Mouse (Mus musculus): ENCODE data around the gene Itpr2. TPM values are rescaled to one million over a fixed set of nuclear protein-coding genes. Genes with fewer than 3 reads are reported as not detected.

The Itpr2 gene
- polyA plus RNA-seq, 1 experiment from 2014 or later, result 9.0 TPM

DNA sequence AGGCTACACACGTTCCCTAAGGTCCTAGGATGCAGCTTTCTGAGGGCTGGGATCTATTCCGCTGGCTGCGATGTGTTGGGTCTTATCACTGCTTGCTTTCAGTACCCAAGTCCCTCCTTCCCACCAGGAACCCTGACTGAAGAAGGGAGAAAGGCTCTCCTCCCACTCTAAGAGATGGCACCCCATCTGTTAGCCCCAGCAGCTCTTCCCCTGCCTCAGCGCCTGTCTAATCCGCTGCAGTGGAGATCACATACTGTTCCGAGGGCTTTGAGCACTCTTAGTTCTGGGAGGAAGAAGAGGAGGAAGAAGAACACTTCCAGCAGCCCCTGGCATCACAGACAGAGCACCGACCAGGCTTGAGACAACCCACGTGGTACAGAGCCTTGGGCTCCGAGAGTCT lies 14.9 kb downstream of the Itpr2 start:
- H3K9ac ChIP-seq (ENCODE audit: low read depth, low read length), result no peak overlapping the region
- H3K36me3 ChIP-seq (ENCODE audit: control insufficient read depth, insufficient read depth, low read length), result no peaks in the 10 kb centered on the region
- H3K9me3 ChIP-seq (replicated peaks; ENCODE audit: control insufficient read depth, low read length, poor library complexity, severe bottlenecking), result no peaks in the 10 kb centered on the region
- no peak overlapping the region for H3K27ac ChIP-seq (ENCODE audit: low read length)
- ATAC-seq, result no peak
- no peaks in the 10 kb centered on the region for H3K4me1 ChIP-seq (ENCODE audit: control insufficient read depth, insufficient read depth, low read length)
- H3K4me3 ChIP-seq (ENCODE audit: low read depth, low read length), result no peak overlapping the region
- 83% methylated on average over 9 of the region's 9 CpGs for WGBS
- no peaks in the 10 kb centered on the region for H3K27me3 ChIP-seq (ENCODE audit: control insufficient read depth, insufficient read depth, low read depth, low read length)
- H3K4me2 ChIP-seq (ENCODE audit: low read length), result no peak overlapping the region

DNA sequence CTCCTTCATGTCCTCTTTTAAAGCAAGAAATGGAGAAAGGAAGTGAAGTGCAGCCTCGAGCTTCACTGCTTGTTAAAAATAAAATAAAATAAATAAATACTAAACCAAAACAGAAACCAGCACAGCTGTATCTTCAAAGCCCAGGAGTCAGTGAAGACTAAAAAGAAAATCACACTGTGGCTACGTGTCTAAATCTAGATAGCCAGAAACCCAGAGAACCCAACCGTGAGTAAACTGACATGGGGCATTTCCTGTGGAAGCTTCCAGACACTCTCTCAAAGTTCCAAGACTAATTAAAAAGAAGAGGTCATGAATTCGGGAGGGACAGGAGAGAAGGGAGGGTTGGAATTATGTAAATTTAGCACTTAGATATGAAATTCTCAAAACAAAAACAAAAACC lies 15.9 kb downstream of the Itpr2 start:
- Histone ChIP-seq H3K4me2 (ENCODE audit: low read length) (no peak overlapping the region), H3K36me3 (ENCODE audit: control insufficient read depth, insufficient read depth, low read length) (no peaks in the 10 kb centered on the region), H3K4me1 (ENCODE audit: control insufficient read depth, insufficient read depth, low read length) (no peaks in the 10 kb centered on the region), H3K9me3 (replicated peaks; ENCODE audit: control insufficient read depth, low read length, poor library complexity, severe bottlenecking) (no peaks in the 10 kb centered on the region), H3K27ac (ENCODE audit: low read length) (no peak overlapping the region), H3K4me3 (ENCODE audit: low read depth, low read length) (no peak overlapping the region), H3K27me3 (ENCODE audit: control insufficient read depth, insufficient read depth, low read depth, low read length) (no peaks in the 10 kb centered on the region), H3K9ac (ENCODE audit: low read depth, low read length) (no peak overlapping the region)
- WGBS, result 75% methylated on average over 4 of the region's 4 CpGs
- no peak for ATAC-seq

GRCm38 (mm10) chr6:146481441-146481840 lies 20.6 kb downstream of the Itpr2 start:
- Histone ChIP-seq H3K36me3 (ENCODE audit: control insufficient read depth, insufficient read depth, low read length) (no peaks in the 10 kb centered on the region), H3K4me3 (ENCODE audit: low read depth, low read length) (no peak overlapping the region), H3K4me1 (ENCODE audit: control insufficient read depth, insufficient read depth, low read length) (no peaks in the 10 kb centered on the region), H3K27me3 (ENCODE audit: control insufficient read depth, insufficient read depth, low read depth, low read length) (no peaks in the 10 kb centered on the region), H3K27ac (ENCODE audit: low read length) (peak overlapping the region; percentile 29; the same call in 1 of the 2 replicates), H3K9me3 (replicated peaks; ENCODE audit: control insufficient read depth, low read length, poor library complexity, severe bottlenecking) (no peaks in the 10 kb centered on the region), H3K4me2 (ENCODE audit: low read length) (no peak overlapping the region), H3K9ac (ENCODE audit: low read depth, low read length) (no peak overlapping the region)
- no peak for ATAC-seq
- 60% methylated on average over 6 of the region's 6 CpGs for WGBS

- Histone ChIP-seq H3K27me3 (ENCODE audit: control insufficient read depth, insufficient read depth, low read depth, low read length) (no peaks in the 10 kb centered on the region), H3K9ac (ENCODE audit: low read depth, low read length) (no peak overlapping the region), H3K27ac (ENCODE audit: low read length) (peak overlapping the region; percentile 29; the same call in 1 of the 2 replicates), H3K4me2 (ENCODE audit: low read length) (no peak overlapping the region), H3K9me3 (replicated peaks; ENCODE audit: control insufficient read depth, low read length, poor library complexity, severe bottlenecking) (no peaks in the 10 kb centered on the region), H3K4me3 (ENCODE audit: low read depth, low read length) (no peak overlapping the region), H3K4me1 (ENCODE audit: control insufficient read depth, insufficient read depth, low read length) (no peaks in the 10 kb centered on the region), H3K36me3 (ENCODE audit: control insufficient read depth, insufficient read depth, low read length) (no peaks in the 10 kb centered on the region)
- 75% methylated on average over 3 of the region's 3 CpGs for WGBS
- ATAC-seq, result no peak
These were observed 21.1 kb downstream of the Itpr2 start for GRCm38 (mm10) chr6:146480925-146481324.

DNA sequence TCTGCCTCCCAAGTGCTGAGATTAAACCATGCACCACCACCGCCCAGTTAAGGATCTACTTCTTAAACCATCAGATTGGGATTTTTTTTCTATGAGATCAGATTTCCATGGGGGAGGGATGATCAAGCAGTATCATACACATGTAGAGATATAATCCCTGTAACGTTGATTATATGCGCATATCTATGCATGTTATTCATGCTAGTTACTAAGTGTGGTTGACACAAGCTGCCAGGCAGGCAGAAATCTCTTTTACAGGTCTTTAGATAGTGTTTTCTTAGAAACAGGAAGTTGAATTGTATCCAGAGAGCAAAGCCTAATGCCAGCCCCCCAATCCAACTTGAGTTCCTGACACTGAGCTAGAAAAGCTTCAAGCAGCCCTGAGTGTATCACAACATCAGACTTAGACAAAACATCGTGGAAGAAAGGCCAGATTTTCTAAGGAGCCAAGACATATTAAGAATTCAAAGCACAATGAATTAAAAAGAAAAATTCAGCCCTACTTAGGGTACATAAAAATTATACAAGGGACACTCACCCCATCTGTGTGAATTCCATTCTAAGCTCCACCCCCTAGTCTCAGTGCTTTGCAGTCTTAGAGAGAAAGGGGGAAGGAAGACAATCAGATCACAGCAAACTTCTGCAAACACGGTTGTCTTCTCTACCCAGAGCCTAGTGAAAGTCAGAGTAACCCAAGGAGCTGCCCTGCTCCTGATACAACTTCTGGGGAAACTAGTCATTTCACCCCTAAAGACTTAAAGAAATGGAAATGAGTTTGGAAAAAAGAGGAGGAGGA lies 22.9 kb downstream of the Itpr2 start:
- Histone ChIP-seq H3K4me1 (ENCODE audit: control insufficient read depth, insufficient read depth, low read length) (no peaks in the 10 kb centered on the region), H3K4me3 (ENCODE audit: low read depth, low read length) (no peak overlapping the region), H3K27me3 (ENCODE audit: control insufficient read depth, insufficient read depth, low read depth, low read length) (no peaks in the 10 kb centered on the region), H3K9me3 (replicated peaks; ENCODE audit: control insufficient read depth, low read length, poor library complexity, severe bottlenecking) (no peaks in the 10 kb centered on the region), H3K27ac (ENCODE audit: low read length) (no peak overlapping the region), H3K4me2 (ENCODE audit: low read length) (no peak overlapping the region), H3K36me3 (ENCODE audit: control insufficient read depth, insufficient read depth, low read length) (no peaks in the 10 kb centered on the region), H3K9ac (ENCODE audit: low read depth, low read length) (no peak overlapping the region)
- 71% methylated on average over 5 of the region's 5 CpGs for WGBS
- ATAC-seq, result no peak

DNA sequence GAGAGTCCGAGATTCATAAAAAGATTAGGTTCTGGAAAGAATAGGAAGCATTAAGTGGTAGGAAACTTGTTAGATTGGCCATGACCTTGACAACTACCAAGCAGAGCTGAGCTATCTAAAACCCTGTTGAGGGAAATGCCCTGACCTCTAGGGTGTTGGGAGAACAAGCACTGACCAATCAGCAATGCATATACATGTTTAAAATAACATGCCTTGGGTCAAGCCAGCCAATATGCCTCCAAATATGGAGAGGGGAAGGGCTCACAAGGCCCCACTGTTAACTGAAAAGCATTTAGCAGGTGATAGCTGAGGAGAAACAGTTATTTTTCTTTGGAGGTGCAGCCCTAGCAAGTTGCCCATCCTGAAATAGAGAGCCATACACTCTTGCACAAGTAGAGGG lies 25.2 kb downstream of the Itpr2 start:
- no peak overlapping the region for H3K4me2 ChIP-seq (ENCODE audit: low read length)
- H3K4me3 ChIP-seq (ENCODE audit: low read depth, low read length), result no peak overlapping the region
- H3K27me3 ChIP-seq (ENCODE audit: control insufficient read depth, insufficient read depth, low read depth, low read length), result no peaks in the 10 kb centered on the region
- no peak overlapping the region for H3K9ac ChIP-seq (ENCODE audit: low read depth, low read length)
- H3K9me3 ChIP-seq (replicated peaks; ENCODE audit: control insufficient read depth, low read length, poor library complexity, severe bottlenecking), result no peaks in the 10 kb centered on the region
- 68% methylated on average over 1 of the region's 1 CpGs for WGBS
- no peaks in the 10 kb centered on the region for H3K36me3 ChIP-seq (ENCODE audit: control insufficient read depth, insufficient read depth, low read length)
- H3K4me1 ChIP-seq (ENCODE audit: control insufficient read depth, insufficient read depth, low read length), result no peaks in the 10 kb centered on the region
- ATAC-seq, result no peak
- H3K27ac ChIP-seq (ENCODE audit: low read length), result no peak overlapping the region

DNA sequence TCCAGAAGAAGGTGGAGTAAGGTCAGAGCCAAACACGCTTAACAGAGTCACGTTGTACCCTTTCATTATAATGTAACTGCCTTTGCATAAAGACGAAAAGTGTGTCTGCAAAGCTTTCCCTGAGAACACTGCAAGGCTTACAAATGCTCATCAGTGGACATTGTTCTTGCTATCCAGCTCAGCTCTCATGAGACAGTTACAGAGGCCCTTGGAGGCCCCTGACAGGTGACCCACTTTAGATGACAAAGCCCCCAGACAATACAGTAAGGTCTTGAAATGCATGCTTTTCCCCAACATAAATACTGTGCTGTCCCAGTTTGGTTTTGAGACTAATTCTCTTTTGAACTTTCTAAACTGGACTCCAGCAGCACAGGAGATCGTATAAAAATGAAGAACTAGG lies 27.9 kb downstream of the Itpr2 start:
- whole genome bisulfite sequencing, result 68% methylated on average over 4 of the region's 4 CpGs

DNA sequence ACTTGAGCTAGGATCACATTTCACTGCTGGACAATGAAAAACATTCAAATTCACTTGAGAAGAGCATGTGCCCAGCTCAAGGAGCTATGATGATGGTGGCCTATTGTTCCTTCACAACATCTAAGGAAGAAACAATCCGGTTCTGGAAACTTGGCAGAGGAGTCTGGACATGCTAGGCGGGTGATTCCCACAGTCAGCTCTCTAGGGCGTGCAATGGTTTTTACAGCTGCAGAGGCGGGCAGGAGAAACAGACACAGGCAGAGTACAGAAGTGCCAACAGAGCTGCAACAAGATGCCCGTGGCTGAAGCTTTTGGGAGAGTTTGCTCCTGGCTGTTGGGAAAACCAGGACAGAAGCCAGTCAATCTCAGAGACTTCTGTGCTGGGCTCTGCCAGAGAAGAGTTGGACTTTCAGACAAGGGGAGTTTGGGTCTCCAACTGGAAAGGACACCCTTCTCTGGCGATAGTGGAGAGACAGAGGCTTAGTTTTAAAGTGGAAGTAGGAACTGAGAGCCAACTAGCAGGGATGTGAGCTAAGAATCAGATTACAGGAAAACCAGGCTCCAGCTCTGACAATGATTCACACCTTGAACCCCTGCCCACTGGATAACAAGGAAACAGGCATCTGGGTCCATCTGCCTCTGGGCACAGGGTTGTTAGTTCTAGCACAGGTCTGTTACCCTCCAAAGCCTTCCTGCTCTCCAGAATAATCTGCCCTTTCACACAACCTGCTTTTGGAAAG lies 28.6 kb downstream of the Itpr2 start:
- H3K4me2 ChIP-seq (ENCODE audit: low read length), result no peak overlapping the region
- no peaks in the 10 kb centered on the region for H3K27me3 ChIP-seq (ENCODE audit: control insufficient read depth, insufficient read depth, low read depth, low read length)
- H3K27ac ChIP-seq (ENCODE audit: low read length), result no peak overlapping the region
- 81% methylated on average over 6 of the region's 6 CpGs for WGBS
- H3K9ac ChIP-seq (ENCODE audit: low read depth, low read length), result no peak overlapping the region
- no peaks in the 10 kb centered on the region for H3K36me3 ChIP-seq (ENCODE audit: control insufficient read depth, insufficient read depth, low read length)
- H3K9me3 ChIP-seq (replicated peaks; ENCODE audit: control insufficient read depth, low read length, poor library complexity, severe bottlenecking), result no peaks in the 10 kb centered on the region
- H3K4me3 ChIP-seq (ENCODE audit: low read depth, low read length), result no peak overlapping the region
- ATAC-seq, result no peak
- no peaks in the 10 kb centered on the region for H3K4me1 ChIP-seq (ENCODE audit: control insufficient read depth, insufficient read depth, low read length)

More for the DNA sequence above, 27.9 kb downstream of the Itpr2 start:
- no peak for ATAC-seq
- Histone ChIP-seq H3K9ac (ENCODE audit: low read depth, low read length) (no peak overlapping the region), H3K27ac (ENCODE audit: low read length) (no peak overlapping the region), H3K36me3 (ENCODE audit: control insufficient read depth, insufficient read depth, low read length) (no peaks in the 10 kb centered on the region), H3K4me2 (ENCODE audit: low read length) (no peak overlapping the region), H3K27me3 (ENCODE audit: control insufficient read depth, insufficient read depth, low read depth, low read length) (no peaks in the 10 kb centered on the region), H3K4me3 (ENCODE audit: low read depth, low read length) (no peak overlapping the region), H3K9me3 (replicated peaks; ENCODE audit: control insufficient read depth, low read length, poor library complexity, severe bottlenecking) (no peaks in the 10 kb centered on the region), H3K4me1 (ENCODE audit: control insufficient read depth, insufficient read depth, low read length) (no peaks in the 10 kb centered on the region)

DNA sequence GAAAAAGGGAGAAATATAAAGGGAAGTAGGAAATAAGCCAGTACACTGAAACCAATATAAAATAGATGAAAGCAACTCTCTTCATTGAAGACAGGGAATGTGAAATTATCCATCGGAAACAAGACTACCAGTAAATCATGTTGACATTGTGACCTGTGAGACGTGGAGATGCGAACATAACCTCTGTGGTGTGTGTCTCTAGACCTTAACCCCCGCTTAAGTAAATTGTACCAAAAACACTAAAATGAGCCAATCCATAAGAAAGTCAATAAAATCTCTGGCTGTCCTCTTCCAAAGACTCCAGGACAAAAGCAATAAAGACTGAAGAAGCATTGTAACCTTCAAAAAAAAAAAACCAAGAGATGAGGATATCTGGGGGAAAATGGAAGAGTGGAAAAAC lies 31.6 kb downstream of the Itpr2 start:
- WGBS, result 91% methylated on average over 4 of the region's 4 CpGs
- H3K27ac ChIP-seq (ENCODE audit: low read length), result no peak overlapping the region

More for the DNA sequence above, 31.6 kb downstream of the Itpr2 start:
- Histone ChIP-seq H3K36me3 (ENCODE audit: control insufficient read depth, insufficient read depth, low read length) (no peaks in the 10 kb centered on the region), H3K4me3 (ENCODE audit: low read depth, low read length) (no peak overlapping the region), H3K4me1 (ENCODE audit: control insufficient read depth, insufficient read depth, low read length) (no peaks in the 10 kb centered on the region), H3K27me3 (ENCODE audit: control insufficient read depth, insufficient read depth, low read depth, low read length) (no peaks in the 10 kb centered on the region), H3K9me3 (replicated peaks; ENCODE audit: control insufficient read depth, low read length, poor library complexity, severe bottlenecking) (no peaks in the 10 kb centered on the region), H3K4me2 (ENCODE audit: low read length) (no peak overlapping the region), H3K9ac (ENCODE audit: low read depth, low read length) (no peak overlapping the region)
- no peak for ATAC-seq
